In genomic region chr4:120142905-120143304, GRCm38 (mm10) we compare ENCODE assay signal across 21 mouse cellular contexts. TPM values are rescaled to one million over a fixed set of nuclear protein-coding genes. Genes with fewer than 3 reads are reported as not detected.
DNase-seq lines count a peak whose midpoint lies in the region; ATAC-seq and TF ChIP-seq lines count a peak whose summit lies in the region.
"Had no signal": no experiment of that assay in that cellular context is flagged by ENCODE, and none has a peak within 500 bp of the region (broad histone marks: within the 10 kb centered on the region; RNA-seq: fewer than 3 reads in every experiment).

No protein-coding gene starts in this region.

- H3K27ac ChIP-seq in layer of hippocampus, adult 2 months: no peak overlapping the region
- H3K27ac ChIP-seq in embryonic facial prominence, embryonic 15.5 days (replicated peaks): no peak overlapping the region
- H3K27ac ChIP-seq: hindbrain, embryonic 15.5 days; liver, embryonic 13.5 days; neural tube, embryonic 12.5 days had no signal

- H3K79me2 ChIP-seq in myocyte (ENCODE audit: control insufficient read depth, insufficient read depth): no peaks in the 10 kb centered on the region

- peak; percentile 18; the same call in 1 of the 2 replicates for TF ChIP-seq CTCF in layer of hippocampus, adult 2 months (conservative IDR thresholded peaks at IDR 0.05)

- H3K4me1 ChIP-seq in embryonic facial prominence, embryonic 15.5 days: 0 out of 2 replicates have a peak, but pooled peaks cover 9% of the 10 kb centered on the region
- H3K4me1 ChIP-seq: hindbrain, embryonic 15.5 days; liver, embryonic 13.5 days; neural tube, embryonic 12.5 days had no signal

- H3K4me2 ChIP-seq in embryonic facial prominence, embryonic 15.5 days (replicated peaks): no peak overlapping the region
- no peak overlapping the region for H3K4me2 ChIP-seq in myocyte (ENCODE audit: low read depth)
- H3K4me2 ChIP-seq: heart, embryonic 12.5 days; hindbrain, embryonic 15.5 days; liver, embryonic 13.5 days; neural tube, embryonic 12.5 days had no signal

- H3ac ChIP-seq in myocyte (ENCODE audit: control insufficient read depth, insufficient read length): no peak overlapping the region

- no peak for TF ChIP-seq POLR2A in myocyte (IDR thresholded peaks at IDR 0.05; ENCODE audit: insufficient read length, low read depth)

- no peaks in the 10 kb centered on the region for H3K36me3 ChIP-seq in embryonic facial prominence, embryonic 15.5 days
- H3K36me3 ChIP-seq in myocyte (ENCODE audit: control insufficient read depth, insufficient read depth): no peaks in the 10 kb centered on the region
- H3K36me3 ChIP-seq: heart, embryonic 12.5 days; hindbrain, embryonic 15.5 days; liver, embryonic 13.5 days; neural tube, embryonic 12.5 days had no signal

- H3K9me3 ChIP-seq in embryonic facial prominence, embryonic 15.5 days (replicated peaks): no peaks in the 10 kb centered on the region
- H3K9me3 ChIP-seq: heart, embryonic 12.5 days; hindbrain, embryonic 15.5 days; liver, embryonic 13.5 days; neural tube, embryonic 12.5 days had no signal

- no peak overlapping the region for H3K9ac ChIP-seq in embryonic facial prominence, embryonic 15.5 days
- H3K9ac ChIP-seq: heart, embryonic 12.5 days; hindbrain, embryonic 15.5 days; liver, embryonic 13.5 days; neural tube, embryonic 12.5 days had no signal

- no peaks in the 10 kb centered on the region for H3K27me3 ChIP-seq in embryonic facial prominence, embryonic 15.5 days
- no peaks in the 10 kb centered on the region for H3K27me3 ChIP-seq in myocyte (ENCODE audit: control insufficient read depth, insufficient read depth, insufficient read length)
- H3K27me3 ChIP-seq: heart, embryonic 12.5 days; hindbrain, embryonic 15.5 days; neural tube, embryonic 12.5 days had no signal

- 70% methylated on average over 9 of the region's 9 CpGs for WGBS in embryonic facial prominence, embryonic 15.5 days

- ATAC-seq in embryonic facial prominence, embryonic 15.5 days (ENCODE audit: insufficient number of reproducible peaks, low FRiP score, low TSS enrichment, low read depth): peak; percentile 36; the same call in 1 of the 2 replicates
- ATAC-seq: intestine, postnatal 0 days had no signal

- peak; percentile 47 to 52 for DNase-seq in cerebellum, postnatal 14 days
- DNase-seq in cerebellum, postnatal 4 days (ENCODE audit: low spot score in 2 of 2): no peak
- no peak for DNase-seq in layer of hippocampus, adult 2 months (ENCODE audit: low spot score in 2 of 2)
- no peak for DNase-seq in layer of hippocampus, postnatal 25 days (ENCODE audit: extremely low spot score in 1 of 2, low spot score in 1 of 2)
- no peak for DNase-seq in left cerebral cortex, adult 11 months (ENCODE audit: low spot score)
- DNase-seq in adrenal gland, adult (ENCODE audit: inconsistent age in 2 of 2, low spot score in 1 of 2): no peak
- DNase-seq: adrenal gland, postnatal 36 days; cerebellum, adult 9-10 months; left cerebral cortex, postnatal 4 days; liver, embryonic 13.5 days; right cerebral cortex, postnatal 14 days; thymus, postnatal 4 days had no signal

- no peak overlapping the region for H3K4me3 ChIP-seq in layer of hippocampus, adult 2 months
- H3K4me3 ChIP-seq in embryonic facial prominence, embryonic 15.5 days (replicated peaks): no peak overlapping the region
- no peak overlapping the region for H3K4me3 ChIP-seq in myocyte
- H3K4me3 ChIP-seq: heart, embryonic 12.5 days; hindbrain, embryonic 15.5 days; liver, embryonic 13.5 days; neural tube, embryonic 12.5 days had no signal

TF ChIP-seq in myocyte, 11 proteins besides CTCF, POLR2A, EP300 and RAD21:
- peak; percentile 61 for TF ChIP-seq SRF (IDR thresholded peaks at IDR 0.05; ENCODE audit: control insufficient read depth, insufficient read length, low read depth)
- TF ChIP-seq TCF12 (IDR thresholded peaks at IDR 0.05; ENCODE audit: insufficient read depth, poor library complexity, severe bottlenecking): no peak
- peak in 1 of 3 experiments; percentile 4 for TF ChIP-seq MYOD1 (IDR thresholded peaks at IDR 0.05; ENCODE audit: control insufficient read depth in 1 of 3, insufficient read length in 2 of 3, low read depth in 2 of 3)
- no peak for TF ChIP-seq CEBPB (IDR thresholded peaks at IDR 0.05; ENCODE audit: insufficient read depth, poor library complexity, severe bottlenecking)
- no peak for TF ChIP-seq REST (IDR thresholded peaks at IDR 0.05; ENCODE audit: insufficient read depth, insufficient read length)
- TF ChIP-seq POLR2AphosphoS2 (IDR thresholded peaks at IDR 0.05; ENCODE audit: insufficient read length, low read depth): no peak

RNA-seq across cellular contexts. Expression of gene Edn2, which starts 18.1 kb away (rescaled TPM):
- not detected for total RNA-seq in layer of hippocampus, adult 2 months (2021)
- total RNA-seq in layer of hippocampus, postnatal 25 days (2021): not detected
- 10.1 and 10.6 TPM in 2 replicates for polyA plus RNA-seq in embryonic facial prominence, embryonic 15.5 days (2015; fragmentation: Nextera tagmentation; extraction: Ambion mirVana)
- polyA plus RNA-seq in myocyte (2012; fragmentation: generic; extraction: Trizol): not detected
- total RNA-seq: adrenal gland, postnatal 36 days; heart, postnatal 25 days; left cerebral cortex, adult 18-20 months; left cerebral cortex, postnatal 4 days; megakaryocyte, adult 5-6 weeks had no signal
- polyA plus RNA-seq: neural tube, embryonic 12.5 days had no signal

Comparison
In these comparisons a context has a peak if more than half of its experiments do, and no peak if none do; other contexts are left out.
1. DNase-seq: peak in cerebellum, postnatal 14 days (2 of 2); none in cerebellum, postnatal 4 days (0 of 2), layer of hippocampus, adult 2 months (0 of 2), layer of hippocampus, postnatal 25 days (0 of 2), left cerebral cortex, adult 11 months (single experiment) and adrenal gland, adult (0 of 2).